Mouse (Mus musculus) MN1 (cell line): ENCODE results near the gene Stard7.

Source experiments
- DNase-seq: peaks from one replicate; pipeline ENCODE4 v3.0.0-alpha.2; 2016; ENCODE audit warnings: low spot score

The Stard7 gene

GRCm38 (mm10) chr2:127322671-127323285 is 52.8 kb downstream of the Stard7 start:
- no peak for DNase-seq

GRCm38 (mm10) chr2:127323667-127324066 is 53.6 kb downstream of the Stard7 start:
- no peak for DNase-seq

GRCm38 (mm10) chr2:127324456-127324855 is 54.4 kb downstream of the Stard7 start:
- no peak for DNase-seq

- DNase-seq, result no peak
These were observed 58.3 kb downstream of the Stard7 start for GRCm38 (mm10) chr2:127328090-127328851.

- DNase-seq, result peak; percentile 33
These were observed 63.0 kb downstream of the Stard7 start for GRCm38 (mm10) chr2:127332807-127333570.

GRCm38 (mm10) chr2:127333945-127334603 is 64.1 kb downstream of the Stard7 start:
- DNase-seq, result peak; percentile 74

GRCm38 (mm10) chr2:127335078-127335541 is 65.1 kb downstream of the Stard7 start:
- peak; percentile 40 for DNase-seq

- DNase-seq, result peak; percentile 70
These were observed 65.9 kb downstream of the Stard7 start, which contains the start of gene Dusp2 for GRCm38 (mm10) chr2:127335767-127336496. TSS of gene Dusp2 (plus strand) at chr2:127336159.

- peak; percentile 36 for DNase-seq
These were observed 66.4 kb downstream of the Stard7 start for GRCm38 (mm10) chr2:127336497-127336832.

GRCm38 (mm10) chr2:127336885-127337284 is 66.9 kb downstream of the Stard7 start:
- no peak for DNase-seq

GRCm38 (mm10) chr2:127337531-127337930 is 67.5 kb downstream of the Stard7 start:
- DNase-seq, result peak; percentile 34

- peak; percentile 12 for DNase-seq
These were observed 68.0 kb downstream of the Stard7 start for GRCm38 (mm10) chr2:127338012-127338411.

GRCm38 (mm10) chr2:127338416-127338815 is 68.4 kb downstream of the Stard7 start, which contains the start of gene Astl:
TSS of gene Astl (plus strand) at chr2:127338639.
- no peak for DNase-seq

GRCm38 (mm10) chr2:127338833-127339232 is 68.8 kb downstream of the Stard7 start:
- DNase-seq, result no peak

GRCm38 (mm10) chr2:127339262-127339661 is 69.2 kb downstream of the Stard7 start:
- no peak for DNase-seq

- DNase-seq, result peak; percentile 73
These were observed 71.1 kb downstream of the Stard7 start for GRCm38 (mm10) chr2:127341159-127341558.

GRCm38 (mm10) chr2:127346334-127346733 is 76.3 kb downstream of the Stard7 start:
- DNase-seq, result peak; percentile 55

- no peak for DNase-seq
These were observed 77.3 kb downstream of the Stard7 start for GRCm38 (mm10) chr2:127347147-127347985.
